Mouse (Mus musculus): ENCODE data around the gene A630001G21Rik. TPM values are rescaled to one million over a fixed set of nuclear protein-coding genes. Genes with fewer than 3 reads are reported as not detected.

A630001G21Rik gene
- polyA plus RNA-seq, 1 experiment from 2014 or later: 1.0 TPM

DNA sequence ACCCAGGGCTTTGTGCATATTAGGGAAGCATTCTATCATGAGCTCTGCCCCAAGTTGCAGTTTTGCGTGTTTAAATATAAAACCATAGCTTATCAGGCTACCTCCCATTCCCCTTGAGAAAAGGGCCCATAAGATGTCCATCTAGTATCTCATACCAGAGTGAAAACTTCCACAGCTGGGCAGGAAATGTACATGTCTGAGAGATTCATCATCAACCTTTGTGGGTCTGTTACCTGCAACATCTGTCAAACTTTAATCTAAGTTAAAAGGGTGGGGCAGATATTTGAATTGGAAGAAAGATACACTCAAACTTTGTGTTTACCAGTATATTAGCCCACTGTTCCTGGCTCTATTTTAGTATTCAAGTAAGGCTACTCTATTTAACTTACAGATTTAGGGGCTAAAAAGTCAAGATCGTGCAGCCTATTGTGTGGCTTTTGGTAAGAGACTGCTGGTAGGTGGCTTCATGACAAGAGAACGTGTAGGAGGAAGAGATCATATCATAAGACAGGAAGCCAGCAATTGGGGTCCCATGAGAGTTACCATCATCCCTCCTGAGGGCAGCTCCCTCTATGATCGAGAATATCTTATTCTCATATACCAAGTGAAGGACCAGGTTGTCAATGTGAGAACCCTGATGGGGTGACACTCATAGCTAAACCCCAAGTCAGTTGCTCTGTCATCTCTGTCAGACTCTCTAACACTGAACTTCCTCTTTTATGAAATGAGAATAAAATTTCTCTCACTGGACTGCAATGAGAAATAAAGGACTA lies 80.5 kb downstream of the A630001G21Rik start:
- no peak for ATAC-seq (ENCODE audit: insufficient number of reproducible peaks, insufficient read depth, low FRiP score, low TSS enrichment, low read depth)
- Histone ChIP-seq H3K4me1 (replicated peaks) (no peaks in the 10 kb centered on the region), H3K27me3 (no peaks in the 10 kb centered on the region), H3K4me3 (replicated peaks) (no peak overlapping the region), H3K36me3 (no peaks in the 10 kb centered on the region), H3K27ac (no peak overlapping the region), H3K9me3 (no peaks in the 10 kb centered on the region), H3K4me2 (no peak overlapping the region), H3K9ac (replicated peaks) (no peak overlapping the region)
- WGBS: 85% methylated on average over 4 of the region's 4 CpGs

DNA sequence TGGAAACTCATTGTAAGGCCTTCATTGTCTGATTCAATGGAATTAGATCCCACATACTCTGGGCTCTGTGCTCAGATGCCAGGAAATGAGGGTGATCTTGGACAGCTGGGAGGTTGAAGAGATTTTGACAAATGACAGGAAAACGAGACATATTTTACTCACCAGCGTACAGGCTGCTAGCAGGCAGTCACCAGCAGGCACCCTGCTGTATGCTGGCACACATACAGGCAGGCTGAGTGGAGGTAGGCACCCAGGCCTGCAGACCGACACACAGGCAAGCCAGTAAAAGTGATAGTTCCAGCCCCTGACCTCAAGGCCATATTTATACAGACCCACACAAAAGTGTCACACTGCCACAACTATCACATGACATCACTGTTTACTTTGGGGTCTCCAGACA lies 82.8 kb downstream of the A630001G21Rik start:
- H3K4me3 ChIP-seq (replicated peaks): no peak overlapping the region
- H3K4me2 ChIP-seq: no peak overlapping the region
- no peak; the same call in 1 of the 2 replicates for ATAC-seq (ENCODE audit: insufficient number of reproducible peaks, insufficient read depth, low FRiP score, low TSS enrichment, low read depth)
- no peaks in the 10 kb centered on the region for H3K36me3 ChIP-seq
- no peaks in the 10 kb centered on the region for H3K4me1 ChIP-seq (replicated peaks)
- no peaks in the 10 kb centered on the region for H3K27me3 ChIP-seq
- WGBS: 74% methylated on average over 3 of the region's 3 CpGs
- no peak overlapping the region for H3K27ac ChIP-seq
- H3K9me3 ChIP-seq: no peaks in the 10 kb centered on the region
- no peak overlapping the region for H3K9ac ChIP-seq (replicated peaks)

DNA sequence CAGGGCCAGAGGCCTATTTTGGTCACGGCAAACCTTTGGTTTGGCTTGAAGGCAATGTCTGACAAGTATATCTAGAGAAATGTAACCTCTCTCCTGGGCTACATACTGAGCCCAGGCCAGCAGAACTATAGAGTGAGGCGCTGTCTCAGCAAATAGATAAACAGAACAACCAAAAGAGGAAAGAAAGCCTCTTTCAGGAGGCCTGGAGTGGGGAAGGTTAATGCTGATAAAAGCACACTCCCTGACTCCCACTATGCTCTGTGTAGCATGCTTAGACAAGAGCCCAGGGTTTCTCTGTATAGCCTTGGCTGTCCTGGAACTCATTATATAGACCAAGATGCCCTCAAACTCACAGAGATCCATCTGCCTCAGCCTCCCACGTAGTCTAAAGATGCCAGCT lies 85.2 kb downstream of the A630001G21Rik start:
- H3K4me1 ChIP-seq (replicated peaks): no peaks in the 10 kb centered on the region
- 75% methylated on average over 3 of the region's 3 CpGs for WGBS
- H3K9ac ChIP-seq (replicated peaks): no peak overlapping the region

DNA sequence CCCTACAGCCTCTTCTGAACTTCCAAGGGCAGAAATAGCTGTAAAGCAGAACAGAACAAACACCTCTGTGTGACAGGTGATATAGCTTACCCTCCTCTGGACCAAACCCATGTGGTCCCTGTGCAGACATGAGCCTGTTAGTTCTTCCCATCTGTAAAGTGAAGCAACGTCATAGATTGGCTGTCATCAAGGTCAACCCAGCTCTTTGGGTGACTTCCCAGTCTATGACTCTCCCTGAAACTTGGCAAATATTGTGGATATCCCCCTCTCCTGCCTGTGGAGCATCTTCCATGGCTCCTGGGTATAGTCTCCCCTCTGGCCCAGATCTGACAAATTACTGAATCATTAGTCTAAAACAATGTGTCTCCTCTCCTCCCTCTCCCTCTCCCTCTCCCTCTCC lies 86.2 kb downstream of the A630001G21Rik start:
- H3K27ac ChIP-seq: no peak overlapping the region
- ATAC-seq (ENCODE audit: insufficient number of reproducible peaks, insufficient read depth, low FRiP score, low TSS enrichment, low read depth): no peak
- H3K4me3 ChIP-seq (replicated peaks): no peak overlapping the region
- 84% methylated on average over 1 of the region's 1 CpGs for WGBS
- H3K27me3 ChIP-seq: no peaks in the 10 kb centered on the region
- H3K9me3 ChIP-seq: no peaks in the 10 kb centered on the region
- no peak overlapping the region for H3K9ac ChIP-seq (replicated peaks)
- H3K36me3 ChIP-seq: no peaks in the 10 kb centered on the region
- no peaks in the 10 kb centered on the region; the same call in 1 of the 2 replicates for H3K4me1 ChIP-seq (replicated peaks)
- no peak overlapping the region for H3K4me2 ChIP-seq

More for the DNA sequence above, 85.2 kb downstream of the A630001G21Rik start:
- Histone ChIP-seq H3K9me3 (no peaks in the 10 kb centered on the region), H3K27ac (no peak overlapping the region), H3K4me3 (replicated peaks) (no peak overlapping the region), H3K4me2 (no peak overlapping the region), H3K36me3 (no peaks in the 10 kb centered on the region), H3K27me3 (no peaks in the 10 kb centered on the region)
- no peak for ATAC-seq (ENCODE audit: insufficient number of reproducible peaks, insufficient read depth, low FRiP score, low TSS enrichment, low read depth)

DNA sequence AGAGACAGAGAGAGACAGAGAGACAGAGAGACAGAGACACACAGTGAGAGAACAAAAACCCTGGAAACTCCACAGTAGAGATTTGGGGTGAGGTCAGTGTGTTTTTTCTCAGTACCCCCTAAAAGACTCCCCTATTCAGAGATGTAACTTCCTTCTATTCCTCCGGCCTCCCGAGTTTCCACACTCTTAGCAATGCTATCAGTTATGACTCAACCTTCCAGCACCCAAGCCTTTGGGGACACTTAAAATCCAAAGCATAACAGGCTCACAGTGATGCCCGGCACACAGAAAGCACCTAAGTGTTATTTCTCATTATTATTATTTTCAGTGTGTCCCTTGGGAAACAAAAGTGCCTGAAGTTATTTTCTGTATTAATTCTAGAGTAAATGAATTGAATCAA lies 87.9 kb downstream of the A630001G21Rik start:
- Histone ChIP-seq H3K9ac (replicated peaks) (no peak overlapping the region), H3K4me2 (no peak overlapping the region), H3K27ac (no peak overlapping the region), H3K4me3 (replicated peaks) (no peak overlapping the region), H3K4me1 (replicated peaks) (no peaks in the 10 kb centered on the region; the same call in 1 of the 2 replicates), H3K36me3 (no peaks in the 10 kb centered on the region), H3K27me3 (no peaks in the 10 kb centered on the region), H3K9me3 (no peaks in the 10 kb centered on the region)
- ATAC-seq (ENCODE audit: insufficient number of reproducible peaks, insufficient read depth, low FRiP score, low TSS enrichment, low read depth): no peak
- WGBS: 85% methylated on average over 3 of the region's 3 CpGs

GRCm38 (mm10) chr1:85687346-85687745 lies 91.1 kb downstream of the A630001G21Rik start:
- 43% methylated on average over 5 of the region's 5 CpGs for WGBS
- ATAC-seq (ENCODE audit: insufficient number of reproducible peaks, insufficient read depth, low FRiP score, low TSS enrichment, low read depth): no peak
- H3K27ac ChIP-seq: no peak overlapping the region

DNA sequence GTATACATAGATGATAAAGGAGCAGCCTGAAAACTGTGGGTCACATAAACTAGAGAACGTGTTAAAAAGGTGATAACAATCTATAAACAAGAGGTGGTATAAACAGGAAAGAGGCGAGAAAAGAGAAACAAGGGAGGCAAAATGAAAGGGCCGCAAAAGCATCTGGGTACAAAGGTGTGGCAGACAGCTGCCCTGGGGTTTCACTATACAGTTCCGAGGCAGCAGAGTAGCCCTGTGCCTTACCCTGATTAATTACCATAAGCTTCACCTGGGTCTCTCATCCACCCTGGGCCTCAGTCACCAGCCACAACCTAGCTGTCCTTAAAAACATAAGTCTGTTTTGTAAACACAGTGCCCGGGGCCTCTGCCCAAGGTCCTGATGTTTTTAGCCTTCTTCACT lies 91.8 kb downstream of the A630001G21Rik start:
- Histone ChIP-seq H3K4me3 (replicated peaks) (no peak overlapping the region), H3K27ac (no peak overlapping the region), H3K9ac (replicated peaks) (no peak overlapping the region), H3K27me3 (no peaks in the 10 kb centered on the region), H3K4me1 (replicated peaks) (no peaks in the 10 kb centered on the region; the same call in 1 of the 2 replicates), H3K36me3 (no peaks in the 10 kb centered on the region), H3K9me3 (no peaks in the 10 kb centered on the region), H3K4me2 (no peak overlapping the region)
- 40% methylated on average over 5 of the region's 5 CpGs for WGBS
- ATAC-seq (ENCODE audit: insufficient number of reproducible peaks, insufficient read depth, low FRiP score, low TSS enrichment, low read depth): no peak

More at GRCm38 (mm10) chr1:85687346-85687745, 91.1 kb downstream of the A630001G21Rik start:
- Histone ChIP-seq H3K4me1 (replicated peaks) (no peaks in the 10 kb centered on the region; the same call in 1 of the 2 replicates), H3K36me3 (no peaks in the 10 kb centered on the region), H3K9me3 (no peaks in the 10 kb centered on the region), H3K9ac (replicated peaks) (no peak overlapping the region), H3K4me2 (no peak overlapping the region), H3K27me3 (no peaks in the 10 kb centered on the region), H3K4me3 (replicated peaks) (no peak overlapping the region)

GRCm38 (mm10) chr1:85680226-85680625 lies 98.2 kb downstream of the A630001G21Rik start:
- WGBS: 53% methylated on average over 4 of the region's 4 CpGs
- Histone ChIP-seq H3K4me3 (replicated peaks) (no peak overlapping the region), H3K27me3 (no peaks in the 10 kb centered on the region), H3K9me3 (no peaks in the 10 kb centered on the region), H3K27ac (no peak overlapping the region), H3K4me1 (replicated peaks) (0 out of 2 replicates have a peak, but pooled peaks cover 5% of the 10 kb centered on the region), H3K36me3 (no peaks in the 10 kb centered on the region), H3K4me2 (no peak overlapping the region), H3K9ac (replicated peaks) (no peak overlapping the region)
- no peak for ATAC-seq (ENCODE audit: insufficient number of reproducible peaks, insufficient read depth, low FRiP score, low TSS enrichment, low read depth)

Small RNAs within 50 kb of the gene (microRNA-seq; reads per million reads assigned to microRNA genes)
- not detected for gene Gm25472
- not detected for gene Mir8096

Other genes starting within 250 kb of the A630001G21Rik start
- not detected in 2 replicates for gene G530012D18Rik, start 203.0 kb downstream of the A630001G21Rik start, polyA plus RNA-seq (2016; fragmentation: Nextera tagmentation; extraction: Ambion mirVana)
- 0.38 and 0.40 TPM in 2 replicates for gene Sp110, start 179.8 kb downstream of the A630001G21Rik start, polyA plus RNA-seq (2016; fragmentation: Nextera tagmentation; extraction: Ambion mirVana)
- 0.87 and 1.2 TPM in 2 replicates for gene Sp140, start 178.3 kb downstream of the A630001G21Rik start, polyA plus RNA-seq (2016; fragmentation: Nextera tagmentation; extraction: Ambion mirVana)
- gene Sp100, start 128.7 kb downstream of the A630001G21Rik start, polyA plus RNA-seq (2016; fragmentation: Nextera tagmentation; extraction: Ambion mirVana): 0.43 and 0.70 TPM in 2 replicates
- 42.5 and 46.3 TPM in 2 replicates for gene Cab39, start 14.8 kb upstream of the A630001G21Rik start, polyA plus RNA-seq (2016; fragmentation: Nextera tagmentation; extraction: Ambion mirVana)
- gene Itm2c, start 115.6 kb upstream of the A630001G21Rik start, polyA plus RNA-seq (2016; fragmentation: Nextera tagmentation; extraction: Ambion mirVana): 214 TPM in 2 replicates
- gene 4933407L21Rik, start 149.8 kb upstream of the A630001G21Rik start, polyA plus RNA-seq (2016; fragmentation: Nextera tagmentation; extraction: Ambion mirVana): 0.17 TPM in 1 of 2 replicates, not detected in the other
- gene Gpr55, start 182.4 kb upstream of the A630001G21Rik start, polyA plus RNA-seq (2016; fragmentation: Nextera tagmentation; extraction: Ambion mirVana): not detected in 2 replicates
- gene Spata3, start 238.2 kb upstream of the A630001G21Rik start, polyA plus RNA-seq (2016; fragmentation: Nextera tagmentation; extraction: Ambion mirVana): not detected in 2 replicates